ENCODE assay signal across 8 mouse cellular contexts in genomic region chr13:58637360-58638002, GRCm38 (mm10). TPM values are rescaled to one million over a fixed set of nuclear protein-coding genes. Genes with fewer than 3 reads are reported as not detected.
DNase-seq lines count a peak whose midpoint lies in the region; ATAC-seq and TF ChIP-seq lines count a peak whose summit lies in the region.
"Had no signal": no experiment of that assay in that cellular context is flagged by ENCODE, and none has a peak within 500 bp of the region (broad histone marks: within the 10 kb centered on the region; RNA-seq: fewer than 3 reads in every experiment).

No protein-coding gene starts in this region.

- H3K27ac ChIP-seq in CH12.LX (ENCODE audit: insufficient read depth, low read depth) = no peak overlapping the region
- H3K27ac ChIP-seq in forebrain, embryonic 13.5 days = no peak overlapping the region
- H3K27ac ChIP-seq: liver, embryonic 15.5 days had no signal

- ATAC-seq in forebrain, embryonic 13.5 days = peak; percentile 50; the same call in 1 of the 2 replicates

- no peak overlapping the region for H3K4me2 ChIP-seq in CH12.LX (ENCODE audit: insufficient read depth, low read depth, poor library complexity, severe bottlenecking)
- no peak overlapping the region for H3K4me2 ChIP-seq in forebrain, embryonic 13.5 days
- H3K4me2 ChIP-seq: liver, embryonic 15.5 days had no signal

- H3K36me3 ChIP-seq in CH12.LX (replicated peaks in 1 of 2; ENCODE audit: control insufficient read depth in 1 of 2, insufficient read depth in 1 of 2, low read length in 1 of 2) = no peaks in the 10 kb centered on the region
- H3K36me3 ChIP-seq in forebrain, embryonic 13.5 days (ENCODE audit: poor library complexity, severe bottlenecking) = no peaks in the 10 kb centered on the region
- H3K36me3 ChIP-seq: liver, embryonic 15.5 days had no signal

- H3K4me3 ChIP-seq in CH12.LX (replicated peaks in 1 of 3; ENCODE audit: low read depth in 2 of 3, low read length in 2 of 3, poor library complexity in 1 of 3) = no peak overlapping the region
- H3K4me3 ChIP-seq in forebrain, embryonic 13.5 days = no peak overlapping the region
- no peak overlapping the region for H3K4me3 ChIP-seq in lung, adult 2 months (replicated peaks; ENCODE audit: extremely low read depth, low read depth, low read length)
- H3K4me3 ChIP-seq: liver, embryonic 15.5 days had no signal

- TF ChIP-seq CTCF in CH12.LX (conservative IDR thresholded peaks at IDR 0.05 in 1 of 2, IDR thresholded peaks at IDR 0.05 in 1 of 2; ENCODE audit: low read depth in 2 of 2, low read length in 2 of 2) = peak; percentile 25 to 59; a peak in 2 of 4 replicates
- TF ChIP-seq CTCF in lung, adult 2 months (IDR thresholded peaks at IDR 0.05; ENCODE audit: insufficient read depth, low read length) = peak; percentile 83

- H3K79me2 ChIP-seq in CH12.LX (replicated peaks; ENCODE audit: control insufficient read depth, extremely low read depth, insufficient read depth, poor library complexity, severe bottlenecking) = no peaks in the 10 kb centered on the region

- WGBS in forebrain, embryonic 13.5 days = 16% methylated on average over 13 of the region's 13 CpGs
- 11% methylated on average over 13 of the region's 13 CpGs for WGBS in lung, adult 2 months

- H3K9ac ChIP-seq in CH12.LX (ENCODE audit: insufficient read depth, low read depth) = no peak overlapping the region
- H3K9ac ChIP-seq in forebrain, embryonic 13.5 days = no peak overlapping the region
- H3K9ac ChIP-seq: liver, embryonic 15.5 days had no signal

- peak; percentile 63 for TF ChIP-seq RAD21 in CH12.LX (IDR thresholded peaks at IDR 0.05; ENCODE audit: low read depth, low read length)

- H3K27me3 ChIP-seq in CH12.LX (replicated peaks) = peaks cover 15% of the 10 kb centered on the region
- H3K27me3 ChIP-seq in forebrain, embryonic 13.5 days = peaks cover 11% of the 10 kb centered on the region

- dilution Hi-C loops in CH12.LX (cut with MboI; ENCODE audit: extremely low pct_ligation_motif_present, extremely low pct_unique_long_range_greater_than_20kb, low sequenced_read_pairs) = no loop called here

- no peaks in the 10 kb centered on the region; a peak in 1 of 4 replicates for H3K4me1 ChIP-seq in CH12.LX (ENCODE audit: control insufficient read depth in 1 of 2, insufficient read depth in 2 of 2)
- H3K4me1 ChIP-seq in forebrain, embryonic 13.5 days = no peaks in the 10 kb centered on the region
- H3K4me1 ChIP-seq in lung, adult 2 months (ENCODE audit: control insufficient read depth, insufficient read depth, low read length) = no peaks in the 10 kb centered on the region
- H3K4me1 ChIP-seq: liver, embryonic 15.5 days had no signal

- no peak for TF ChIP-seq POLR2A in CH12.LX (IDR thresholded peaks at IDR 0.05; ENCODE audit: low read depth, low read length)
- TF ChIP-seq POLR2A in lung, adult 2 months (IDR thresholded peaks at IDR 0.05; ENCODE audit: borderline replicate concordance, extremely low read depth, low read depth, low read length) = no peak

- peak; percentile 77 for DNase-seq in 3T3-L1 (ENCODE audit: low read depth, low spot score)
- DNase-seq in CH12.LX (ENCODE audit: extremely low read depth) = peak; percentile 41
- peak; percentile 25 for DNase-seq in c-Kit-positive CD71-positive TER-119-positive erythroid progenitor cells, embryonic 14.5 days (ENCODE audit: low spot score)
- peak; percentile 49 to 64 for DNase-seq in kidney, postnatal 25 days
- DNase-seq in lung, adult 2 months = no peak
- DNase-seq in right cerebral cortex, postnatal 25 days = peak; percentile 57

- TF ChIP-seq EP300 in CH12.LX (IDR thresholded peaks at IDR 0.05; ENCODE audit: low read length) = no peak

- in situ Hi-C loops in CH12.LX (cut with MboI; ENCODE audit: low pct_ligation_motif_present, low pct_unique_long_range_greater_than_20kb, low sequenced_read_pairs) = loop anchor here (25.0 kb wide), 2 partner anchors 775 to 1200 kb away; no protein-coding TSS in a partner anchor

- no peaks in the 10 kb centered on the region for H3K9me3 ChIP-seq in CH12.LX (replicated peaks; ENCODE audit: low read length)
- no peaks in the 10 kb centered on the region for H3K9me3 ChIP-seq in forebrain, embryonic 13.5 days (replicated peaks)
- H3K9me3 ChIP-seq: liver, embryonic 15.5 days had no signal

TF ChIP-seq in CH12.LX, 34 proteins besides CTCF, POLR2A, EP300 and RAD21:
- TF ChIP-seq MAZ (IDR thresholded peaks at IDR 0.05; ENCODE audit: low read depth, low read length) (no peak), ZNF384 (IDR thresholded peaks at IDR 0.05; ENCODE audit: low read depth, low read length) (peak; percentile 46; the same call in 1 of the 2 replicates), USF2 (conservative IDR thresholded peaks at IDR 0.05; ENCODE audit: low read depth, low read length) (no peak), SMC3 (IDR thresholded peaks at IDR 0.05; ENCODE audit: low read depth, low read length) (peak; percentile 12; the same call in 1 of the 2 replicates), JUND (conservative IDR thresholded peaks at IDR 0.05; ENCODE audit: low read depth, low read length) (no peak), MAX (IDR thresholded peaks at IDR 0.05; ENCODE audit: low read length) (no peak), ETS1 (conservative IDR thresholded peaks at IDR 0.05; ENCODE audit: low read depth, low read length) (no peak), CHD1 (IDR thresholded peaks at IDR 0.05; ENCODE audit: low read depth, low read length) (no peak), SIN3A (IDR thresholded peaks at IDR 0.05; ENCODE audit: low read length) (no peak), ZKSCAN1 (IDR thresholded peaks at IDR 0.05; ENCODE audit: borderline replicate concordance, low read depth, low read length) (no peak)
TF ChIP-seq in CH12.LX: peak in this region for 2.

RNA-seq across cellular contexts. Expression of gene Slc28a3, which starts 26.8 kb away (rescaled TPM):
- not detected in 2 replicates for total RNA-seq in CH12.LX (2012; rRNA removed)
- total RNA-seq in CH12.LX (2014; rRNA removed) = not detected in 2 replicates
- not detected in 2 replicates for polyA plus RNA-seq in CH12.LX (2012; ENCODE audit: insufficient read length, low read depth)
- polyA plus RNA-seq in forebrain, embryonic 13.5 days (2015; fragmentation: Nextera tagmentation; extraction: Ambion mirVana) = 0.08 TPM in 1 of 2 replicates, not detected in the other
- polyA plus RNA-seq in lung, adult 2 months (2012; rRNA removed) = 0.26 and 2.0 TPM in 2 replicates
